Mouse (Mus musculus): ENCODE results near the gene Ly6g5b.

- no peak for TF ChIP-seq CTCF (IDR thresholded peaks at IDR 0.05; ENCODE audit: insufficient read depth, low read depth, low read length)
- TF ChIP-seq POLR2A (IDR thresholded peaks at IDR 0.05; ENCODE audit: insufficient read depth, low read depth, low read length) = no peak
Observed at GRCm38 (mm10) chr17:35106522-35106921, 8.7 kb downstream of the Ly6g5b start.

All from olfactory bulb, adult 2 months (tissue).